Comparison of ENCODE assay signal across 20 mouse cellular contexts in the genomic region with DNA sequence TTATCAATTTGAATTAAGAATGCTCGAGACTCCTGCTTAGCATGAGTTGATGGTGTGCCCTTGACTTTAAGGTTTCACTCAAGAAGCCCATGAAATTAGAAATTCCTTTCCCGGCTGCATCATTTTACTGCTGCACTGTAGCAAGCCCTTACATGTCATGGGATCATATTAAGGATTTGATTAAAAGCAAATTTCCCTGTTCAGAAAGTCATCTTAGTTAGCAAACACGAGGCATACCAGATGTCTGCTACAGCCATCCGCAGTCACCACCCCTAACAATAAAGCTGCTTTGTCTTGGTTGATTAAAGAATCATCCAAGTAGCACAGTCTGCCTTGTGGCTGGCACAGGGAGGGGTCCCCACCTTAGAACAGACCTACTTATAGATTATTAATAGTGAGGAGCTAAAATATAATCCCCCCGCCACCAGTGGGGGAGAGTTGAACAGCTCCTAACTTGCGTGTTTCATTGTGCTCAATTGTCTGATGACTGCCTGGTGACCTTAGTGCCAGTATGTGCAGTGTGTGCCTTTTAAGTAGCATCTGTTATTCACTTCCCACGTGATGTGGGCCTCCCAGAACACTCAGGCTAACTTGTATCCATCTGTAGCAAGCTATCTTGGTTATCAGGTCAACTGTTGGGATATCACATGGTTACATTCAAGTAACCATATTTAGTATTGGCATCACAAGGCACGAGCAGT.
A peak's percentile ranks its signal among the peaks of the same experiment; 100 is the strongest.
DNase-seq lines count a peak whose midpoint lies in the region; ATAC-seq lines count a peak whose summit lies in the region.
"Had no signal": no experiment of that assay in that cellular context is flagged by ENCODE, and none has a peak within 500 bp of the region (broad histone marks: within the 10 kb centered on the region; RNA-seq: fewer than 3 reads in every experiment).

No protein-coding gene starts in this region.

- no peaks in the 10 kb centered on the region for H3K9me3 ChIP-seq in hindbrain, embryonic 13.5 days
- no peaks in the 10 kb centered on the region for H3K9me3 ChIP-seq in hindbrain, embryonic 14.5 days (ENCODE audit: control insufficient read depth, low read length)
- H3K9me3 ChIP-seq in neural tube, embryonic 13.5 days: no peaks in the 10 kb centered on the region
- no peaks in the 10 kb centered on the region for H3K9me3 ChIP-seq in hindbrain, embryonic 16.5 days (ENCODE audit: control insufficient read depth, low read length)
- H3K9me3 ChIP-seq: forebrain, embryonic 15.5 days; heart, embryonic 13.5 days; intestine, embryonic 15.5 days; limb, embryonic 15.5 days; liver, embryonic 15.5 days had no signal

- H3K4me2 ChIP-seq in hindbrain, embryonic 13.5 days: no peak overlapping the region
- no peak overlapping the region for H3K4me2 ChIP-seq in hindbrain, embryonic 14.5 days (replicated peaks)
- H3K4me2 ChIP-seq in neural tube, embryonic 13.5 days: no peak overlapping the region
- H3K4me2 ChIP-seq in hindbrain, embryonic 16.5 days (ENCODE audit: low read length): no peak overlapping the region
- H3K4me2 ChIP-seq: forebrain, embryonic 15.5 days; heart, embryonic 13.5 days; intestine, embryonic 15.5 days; limb, embryonic 15.5 days; liver, embryonic 15.5 days had no signal

- H3K27ac ChIP-seq in hindbrain, embryonic 13.5 days: no peak overlapping the region
- H3K27ac ChIP-seq in hindbrain, embryonic 14.5 days: no peak overlapping the region
- H3K27ac ChIP-seq in neural tube, embryonic 13.5 days (replicated peaks): no peak overlapping the region
- H3K27ac ChIP-seq in hindbrain, embryonic 16.5 days (ENCODE audit: low read depth, low read length): no peak overlapping the region
- H3K27ac ChIP-seq: forebrain, embryonic 15.5 days; heart, embryonic 13.5 days; intestine, embryonic 15.5 days; limb, embryonic 15.5 days; liver, embryonic 15.5 days had no signal

- ATAC-seq in hindbrain, embryonic 13.5 days (ENCODE audit: low FRiP score): peak; percentile 53
- no peak for ATAC-seq in hindbrain, embryonic 14.5 days (ENCODE audit: low FRiP score)
- 0 out of 2 replicates have a peak, but pooled peaks have one; percentile 37 for ATAC-seq in neural tube, embryonic 13.5 days (ENCODE audit: low read depth)
- peak; percentile 76 for ATAC-seq in hindbrain, embryonic 16.5 days
- ATAC-seq: forebrain, embryonic 15.5 days; intestine, embryonic 15.5 days had no signal

- no peak overlapping the region for H3K4me3 ChIP-seq in hindbrain, embryonic 13.5 days
- H3K4me3 ChIP-seq in hindbrain, embryonic 14.5 days (replicated peaks; ENCODE audit: low read length): no peak overlapping the region
- no peak overlapping the region for H3K4me3 ChIP-seq in neural tube, embryonic 13.5 days
- no peak overlapping the region for H3K4me3 ChIP-seq in hindbrain, embryonic 16.5 days (ENCODE audit: low read length)
- H3K4me3 ChIP-seq: erythroblast, embryonic 14.5 days; forebrain, embryonic 15.5 days; heart, embryonic 13.5 days; intestine, embryonic 15.5 days; limb, embryonic 15.5 days; liver, embryonic 15.5 days had no signal

- H3K36me3 ChIP-seq in hindbrain, embryonic 13.5 days: peaks cover 22% of the 10 kb centered on the region
- H3K36me3 ChIP-seq in hindbrain, embryonic 14.5 days (replicated peaks; ENCODE audit: control insufficient read depth, insufficient read depth): peaks cover 10% of the 10 kb centered on the region; the same call in 1 of the 2 replicates
- peaks cover 18% of the 10 kb centered on the region for H3K36me3 ChIP-seq in neural tube, embryonic 13.5 days
- no peaks in the 10 kb centered on the region; the same call in 1 of the 2 replicates for H3K36me3 ChIP-seq in hindbrain, embryonic 16.5 days (ENCODE audit: control insufficient read depth, insufficient read depth, low read length)

- H3K27me3 ChIP-seq in hindbrain, embryonic 13.5 days: no peaks in the 10 kb centered on the region
- H3K27me3 ChIP-seq in hindbrain, embryonic 14.5 days (ENCODE audit: control insufficient read depth, insufficient read depth, low read length): no peaks in the 10 kb centered on the region
- no peaks in the 10 kb centered on the region for H3K27me3 ChIP-seq in neural tube, embryonic 13.5 days
- no peaks in the 10 kb centered on the region for H3K27me3 ChIP-seq in hindbrain, embryonic 16.5 days (replicated peaks; ENCODE audit: control insufficient read depth, insufficient read depth, low read length)
- H3K27me3 ChIP-seq: forebrain, embryonic 15.5 days; heart, embryonic 13.5 days; intestine, embryonic 15.5 days; limb, embryonic 15.5 days; liver, embryonic 15.5 days had no signal

- H3K9ac ChIP-seq in hindbrain, embryonic 13.5 days: no peak overlapping the region
- H3K9ac ChIP-seq in hindbrain, embryonic 14.5 days: no peak overlapping the region
- no peak overlapping the region for H3K9ac ChIP-seq in neural tube, embryonic 13.5 days
- no peak overlapping the region for H3K9ac ChIP-seq in hindbrain, embryonic 16.5 days (ENCODE audit: low read depth, low read length)
- H3K9ac ChIP-seq: forebrain, embryonic 15.5 days; heart, embryonic 13.5 days; intestine, embryonic 15.5 days; limb, embryonic 15.5 days; liver, embryonic 15.5 days had no signal

- 66% methylated on average over 8 of the region's 8 CpGs for WGBS in hindbrain, embryonic 13.5 days
- WGBS in hindbrain, embryonic 14.5 days: 70% methylated on average over 8 of the region's 8 CpGs
- 70% methylated on average over 8 of the region's 8 CpGs for WGBS in neural tube, embryonic 13.5 days
- WGBS in hindbrain, embryonic 16.5 days: 62% methylated on average over 8 of the region's 8 CpGs

- peaks cover 15% of the 10 kb centered on the region for H3K4me1 ChIP-seq in hindbrain, embryonic 13.5 days (replicated peaks)
- H3K4me1 ChIP-seq in hindbrain, embryonic 14.5 days (replicated peaks; ENCODE audit: control insufficient read depth, insufficient read depth, low read length): 0 out of 2 replicates have a peak, but pooled peaks cover 3% of the 10 kb centered on the region
- H3K4me1 ChIP-seq in neural tube, embryonic 13.5 days (replicated peaks): peaks cover 8% of the 10 kb centered on the region
- H3K4me1 ChIP-seq in hindbrain, embryonic 16.5 days (ENCODE audit: control insufficient read depth, insufficient read depth, low read depth, low read length): no peaks in the 10 kb centered on the region
- H3K4me1 ChIP-seq: intestine, embryonic 15.5 days had no signal

- no peak for DNase-seq in hindbrain, embryonic 14.5 days (ENCODE audit: low spot score)
- DNase-seq in neural tube, embryonic 10.5 days (ENCODE audit: extremely low spot score, low spot score): no peak
- DNase-seq in retina, embryonic 14.5 days (ENCODE audit: low spot score): peak; percentile 21
- no peak for DNase-seq in spleen, postnatal 4 days (ENCODE audit: low spot score in 2 of 2)
- DNase-seq in thymus, postnatal 10 days (ENCODE audit: low spot score in 2 of 2): no peak
- DNase-seq: cerebellum, adult 2 months; cerebellum, postnatal 36 days; kidney, postnatal 4 days; lung, postnatal 10 days; right cerebral cortex, postnatal 4 days; thymus, postnatal 36 days had no signal
